Mouse (Mus musculus): ENCODE data around the gene Ccdc103. TPM values are rescaled to one million over a fixed set of nuclear protein-coding genes. Genes with fewer than 3 reads are reported as not detected.
A peak's percentile ranks its signal among the peaks of the same experiment; 100 is the strongest.

Ccdc103 gene
- total RNA-seq (2014; rRNA removed) (0.25 and 0.31 TPM in 2 replicates), polyA plus RNA-seq (2015; fragmentation: Nextera tagmentation; extraction: Ambion mirVana) (2.2 and 2.4 TPM in 2 replicates)

- H3K27ac ChIP-seq = peak within 1 kb of the TSS; percentile 93
- peak within 1 kb of the TSS; percentile 78 for H3K9ac ChIP-seq (replicated peaks; ENCODE audit: low read length)
- DNase-seq (ENCODE audit: low spot score) (peak; percentile 94), ATAC-seq (peak; percentile 93)
- peak within 1 kb of the TSS; percentile 71 for H3K4me3 ChIP-seq (ENCODE audit: low read length)
- peak; percentile 21; the same call in 1 of the 2 replicates for TF ChIP-seq CTCF (IDR thresholded peaks at IDR 0.05; ENCODE audit: low read depth)
- H3K4me2 ChIP-seq (ENCODE audit: low read depth, low read length) = peak within 1 kb of the TSS; percentile 82
- peaks cover 6% of the 10 kb centered on the region; the same call in 1 of the 2 replicates for H3K4me1 ChIP-seq (ENCODE audit: insufficient read depth, low read length)
- no peaks in the 10 kb centered on the region for H3K27me3 ChIP-seq (ENCODE audit: insufficient read depth, low read length)
- no peaks in the 10 kb centered on the region for H3K9me3 ChIP-seq (ENCODE audit: low read length)
- 0 out of 2 replicates have a peak, but pooled peaks cover 9% of the 10 kb centered on the region for H3K36me3 ChIP-seq (ENCODE audit: insufficient read depth, low read length)
- under 1% methylated on average over 62 of the region's 62 CpGs for WGBS
Observed at GRCm38 (mm10) chr11:102880585-102881313, at the start of gene Ccdc103, which contains the start of gene Eftud2. TSS of gene Ccdc103 (plus strand) at chr11:102881204. TSS of gene Eftud2 (minus strand) at chr11:102880985.

- ATAC-seq (no peak), DNase-seq (ENCODE audit: low spot score) (no peak)
- peaks cover 5% of the 10 kb centered on the region; the same call in 1 of the 2 replicates for H3K36me3 ChIP-seq (ENCODE audit: insufficient read depth, low read length)
- WGBS = 66% methylated on average over 18 of the region's 18 CpGs
- H3K9me3 ChIP-seq (ENCODE audit: low read length) = no peaks in the 10 kb centered on the region
- TF ChIP-seq CTCF (IDR thresholded peaks at IDR 0.05; ENCODE audit: low read depth) = 0 out of 2 replicates have a peak, but pooled peaks have one; percentile 3
- no peak overlapping the region for H3K4me2 ChIP-seq (ENCODE audit: low read depth, low read length)
- no peak overlapping the region for H3K9ac ChIP-seq (replicated peaks; ENCODE audit: low read length)
- H3K27me3 ChIP-seq (ENCODE audit: insufficient read depth, low read length) = no peaks in the 10 kb centered on the region
- H3K4me3 ChIP-seq (ENCODE audit: low read length) = no peak overlapping the region
- no peaks in the 10 kb centered on the region for H3K4me1 ChIP-seq (ENCODE audit: insufficient read depth, low read length)
- no peak overlapping the region for H3K27ac ChIP-seq
Observed at GRCm38 (mm10) chr11:102832700-102833297, 48.2 kb upstream of the Ccdc103 start.

GRCm38 (mm10) chr11:102834219-102834618 lies 46.8 kb upstream of the Ccdc103 start:
- TF ChIP-seq CTCF (IDR thresholded peaks at IDR 0.05; ENCODE audit: low read depth) = no peak
- H3K4me1 ChIP-seq (ENCODE audit: insufficient read depth, low read length) = no peaks in the 10 kb centered on the region
- H3K27ac ChIP-seq = no peak overlapping the region
- H3K9ac ChIP-seq (replicated peaks; ENCODE audit: low read length) = no peak overlapping the region
- WGBS = 79% methylated on average over 10 of the region's 10 CpGs
- no peaks in the 10 kb centered on the region for H3K9me3 ChIP-seq (ENCODE audit: low read length)
- ATAC-seq = no peak
- H3K27me3 ChIP-seq (ENCODE audit: insufficient read depth, low read length) = no peaks in the 10 kb centered on the region
- peaks cover 19% of the 10 kb centered on the region for H3K36me3 ChIP-seq (ENCODE audit: insufficient read depth, low read length)
- no peak for DNase-seq (ENCODE audit: low spot score)
- H3K4me3 ChIP-seq (ENCODE audit: low read length) = no peak overlapping the region
- no peak overlapping the region for H3K4me2 ChIP-seq (ENCODE audit: low read depth, low read length)

- no peak within 1 kb of the TSS for H3K4me3 ChIP-seq (ENCODE audit: low read length)
- H3K9ac ChIP-seq (replicated peaks; ENCODE audit: low read length) = no peak within 1 kb of the TSS
- WGBS = 75% methylated on average over 4 of the region's 4 CpGs
- H3K27me3 ChIP-seq (ENCODE audit: insufficient read depth, low read length) = no peaks in the 10 kb centered on the region
- H3K27ac ChIP-seq = peak within 1 kb of the TSS; percentile 20; the same call in 1 of the 2 replicates
- no peaks in the 10 kb centered on the region for H3K4me1 ChIP-seq (ENCODE audit: insufficient read depth, low read length)
- DNase-seq (ENCODE audit: low spot score) = no peak
- ATAC-seq = no peak
- H3K4me2 ChIP-seq (ENCODE audit: low read depth, low read length) = no peak within 1 kb of the TSS
- H3K36me3 ChIP-seq (ENCODE audit: insufficient read depth, low read length) = peaks cover 28% of the 10 kb centered on the region
- H3K9me3 ChIP-seq (ENCODE audit: low read length) = no peaks in the 10 kb centered on the region
- no peak for TF ChIP-seq CTCF (IDR thresholded peaks at IDR 0.05; ENCODE audit: low read depth)
Observed at GRCm38 (mm10) chr11:102835549-102835948, 45.5 kb upstream of the Ccdc103 start, which contains the start of gene Higd1b. TSS of gene Higd1b (plus strand) at chr11:102835849.

GRCm38 (mm10) chr11:102836146-102836545 lies 44.9 kb upstream of the Ccdc103 start:
- H3K4me3 ChIP-seq (ENCODE audit: low read length) = no peak overlapping the region
- TF ChIP-seq CTCF (IDR thresholded peaks at IDR 0.05; ENCODE audit: low read depth) = no peak
- H3K4me2 ChIP-seq (ENCODE audit: low read depth, low read length) = no peak overlapping the region
- no peaks in the 10 kb centered on the region for H3K4me1 ChIP-seq (ENCODE audit: insufficient read depth, low read length)
- no peak overlapping the region for H3K9ac ChIP-seq (replicated peaks; ENCODE audit: low read length)
- no peak for DNase-seq (ENCODE audit: low spot score)
- no peaks in the 10 kb centered on the region for H3K27me3 ChIP-seq (ENCODE audit: insufficient read depth, low read length)
- ATAC-seq = no peak
- WGBS = 85% methylated on average over 9 of the region's 9 CpGs
- H3K36me3 ChIP-seq (ENCODE audit: insufficient read depth, low read length) = peaks cover 33% of the 10 kb centered on the region
- no peaks in the 10 kb centered on the region for H3K9me3 ChIP-seq (ENCODE audit: low read length)
- peak overlapping the region; percentile 20; the same call in 1 of the 2 replicates for H3K27ac ChIP-seq

GRCm38 (mm10) chr11:102837385-102837784 lies 43.6 kb upstream of the Ccdc103 start:
- no peak for DNase-seq (ENCODE audit: low spot score)
- Histone ChIP-seq H3K4me2 (ENCODE audit: low read depth, low read length) (no peak overlapping the region), H3K36me3 (ENCODE audit: insufficient read depth, low read length) (peaks cover 39% of the 10 kb centered on the region), H3K9ac (replicated peaks; ENCODE audit: low read length) (no peak overlapping the region), H3K4me3 (ENCODE audit: low read length) (no peak overlapping the region), H3K9me3 (ENCODE audit: low read length) (no peaks in the 10 kb centered on the region), H3K27me3 (ENCODE audit: insufficient read depth, low read length) (no peaks in the 10 kb centered on the region), H3K27ac (no peak overlapping the region), H3K4me1 (ENCODE audit: insufficient read depth, low read length) (no peaks in the 10 kb centered on the region)
- TF ChIP-seq CTCF (IDR thresholded peaks at IDR 0.05; ENCODE audit: low read depth) = no peak
- 94% methylated on average over 1 of the region's 1 CpGs for WGBS
- ATAC-seq = no peak

Measured in hindbrain, postnatal 0 days (tissue).